Comparison of ENCODE assay signal across 14 mouse cellular contexts in genomic region chr7:134677852-134678251, GRCm38 (mm10).
"Had no signal": no experiment of that assay in that cellular context is flagged by ENCODE, and none has a peak within 500 bp of the region (broad histone marks: within the 10 kb centered on the region; RNA-seq: fewer than 3 reads in every experiment).

No protein-coding gene starts in this region.

- ATAC-seq: liver, postnatal 0 days; midbrain, embryonic 15.5 days had no signal

- H3K27me3 ChIP-seq: limb, embryonic 12.5 days; liver, embryonic 13.5 days; lung, embryonic 15.5 days; midbrain, embryonic 15.5 days; neural tube, embryonic 12.5 days had no signal

- H3K9ac ChIP-seq: limb, embryonic 12.5 days; liver, embryonic 13.5 days; liver, postnatal 0 days; lung, embryonic 15.5 days; midbrain, embryonic 15.5 days; neural tube, embryonic 12.5 days had no signal

- H3K27ac ChIP-seq: layer of hippocampus, adult 2 months; limb, embryonic 12.5 days; liver, embryonic 13.5 days; macrophage; midbrain, embryonic 15.5 days; neural tube, embryonic 12.5 days; stomach, postnatal 0 days had no signal

- H3K4me1 ChIP-seq: liver, embryonic 13.5 days had no signal

- DNase-seq: liver; liver, embryonic 13.5 days; liver, postnatal 0 days; lung, postnatal 14 days; thymus, postnatal 4 days had no signal

- H3K4me2 ChIP-seq: limb, embryonic 12.5 days; liver, embryonic 13.5 days; lung, embryonic 15.5 days; midbrain, embryonic 11.5 days; midbrain, embryonic 15.5 days; neural tube, embryonic 12.5 days had no signal

- H3K36me3 ChIP-seq: liver, embryonic 13.5 days; lung, embryonic 15.5 days; midbrain, embryonic 15.5 days; neural tube, embryonic 12.5 days had no signal

- H3K9me3 ChIP-seq: limb, embryonic 12.5 days; liver, embryonic 13.5 days; lung, embryonic 15.5 days; megakaryocyte, embryonic 14.5 days; midbrain, embryonic 15.5 days; neural tube, embryonic 12.5 days had no signal

- H3K4me3 ChIP-seq: layer of hippocampus, adult 2 months; limb, embryonic 12.5 days; liver, embryonic 13.5 days; lung, embryonic 15.5 days; megakaryocyte, embryonic 14.5 days; midbrain, embryonic 15.5 days; neural tube, embryonic 12.5 days had no signal
